Mouse (Mus musculus): Measurements from ENCODE around the gene Nagk. TPM values are rescaled to one million over a fixed set of nuclear protein-coding genes. Genes with fewer than 3 reads are reported as not detected.
A peak's percentile ranks its signal among the peaks of the same experiment; 100 is the strongest.

Nagk gene
- polyA plus RNA-seq, 1 experiment: 37.3 TPM

DNA sequence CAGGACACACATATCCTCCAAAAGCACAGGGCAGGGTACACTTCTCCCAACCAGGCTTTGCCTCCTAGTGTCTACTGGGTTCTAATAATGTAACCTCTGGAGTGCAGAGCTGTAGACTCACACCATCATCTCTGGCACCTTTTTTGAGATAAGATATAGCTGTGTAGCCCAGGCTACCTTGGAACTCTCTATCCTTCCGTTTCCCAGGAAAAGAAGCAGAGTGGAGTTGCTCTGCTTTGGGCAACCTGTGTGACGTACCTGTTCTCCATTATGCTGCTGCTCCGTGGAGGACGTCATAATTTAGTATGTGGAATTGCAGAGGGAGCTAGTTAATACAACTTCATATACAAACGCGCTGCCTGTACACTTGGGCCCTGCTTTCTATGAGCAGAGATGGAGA is 32.4 kb upstream of the Nagk start, which contains the start of gene Ankrd53:
Ankrd53 (plus strand) TSS at position 301 of the 400 bp plus-strand sequence.
- H3K27me3 ChIP-seq (ENCODE audit: control insufficient read depth, insufficient read depth, insufficient read length): peaks cover 10% of the 10 kb centered on the region
- no peak for TF ChIP-seq USF1 (IDR thresholded peaks at IDR 0.05; ENCODE audit: low read depth)
- TF ChIP-seq MYOG (IDR thresholded peaks at IDR 0.05; ENCODE audit: control insufficient read depth, extremely low read depth, insufficient read length): no peak
- no peak for TF ChIP-seq FOSL1 (IDR thresholded peaks at IDR 0.05; ENCODE audit: insufficient read depth, low read length, poor library complexity, severe bottlenecking)
- no peak for TF ChIP-seq CEBPB (IDR thresholded peaks at IDR 0.05; ENCODE audit: low read depth)
- no peak for TF ChIP-seq MAX (IDR thresholded peaks at IDR 0.05)
- TF ChIP-seq MYOD1 (IDR thresholded peaks at IDR 0.05; ENCODE audit: control insufficient read depth, insufficient read length, low read depth): no peak
- no peak for TF ChIP-seq CTCF (IDR thresholded peaks at IDR 0.05; ENCODE audit: control insufficient read depth, insufficient read depth, insufficient read length)

DNA sequence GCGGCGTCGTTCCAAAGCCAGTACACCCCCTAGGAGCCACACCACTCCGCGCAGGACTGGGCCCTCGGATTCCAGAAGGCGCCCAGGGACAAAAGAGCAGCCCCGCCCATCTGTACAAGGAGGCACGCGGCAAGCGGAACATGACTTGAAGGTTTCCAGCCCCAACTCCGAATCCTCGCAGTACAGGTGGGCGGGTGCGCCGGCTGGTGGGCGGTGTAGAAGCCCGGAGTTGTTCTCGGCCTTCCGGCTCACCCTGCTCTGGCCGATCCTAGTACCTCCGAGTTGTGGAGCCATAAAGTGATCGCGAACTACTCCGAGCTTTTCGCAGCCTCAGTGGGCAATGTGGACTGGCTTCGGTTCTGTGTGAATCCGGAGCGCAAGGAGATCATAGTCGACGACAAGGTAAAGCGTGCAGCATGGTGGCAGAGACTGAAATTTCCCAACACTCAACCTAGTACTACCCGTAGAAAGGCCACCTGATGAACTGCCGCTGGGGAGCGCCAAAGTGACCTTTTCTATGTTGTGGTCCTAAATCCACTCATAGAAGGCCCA is 31.8 kb upstream of the Nagk start:
- H3K27me3 ChIP-seq (ENCODE audit: control insufficient read depth, insufficient read depth, insufficient read length): peaks cover 4% of the 10 kb centered on the region
- no peaks in the 10 kb centered on the region for H3K36me3 ChIP-seq (ENCODE audit: control insufficient read depth, insufficient read depth)
- no peak for TF ChIP-seq MAX (IDR thresholded peaks at IDR 0.05)
- no peak for TF ChIP-seq FOSL1 (IDR thresholded peaks at IDR 0.05; ENCODE audit: insufficient read depth, low read length, poor library complexity, severe bottlenecking)
- TF ChIP-seq CEBPB (IDR thresholded peaks at IDR 0.05; ENCODE audit: low read depth): no peak
- TF ChIP-seq USF1 (IDR thresholded peaks at IDR 0.05; ENCODE audit: low read depth): no peak
- no peak for TF ChIP-seq MYOD1 (IDR thresholded peaks at IDR 0.05; ENCODE audit: control insufficient read depth, insufficient read length, low read depth)
- no peak for TF ChIP-seq CTCF (IDR thresholded peaks at IDR 0.05; ENCODE audit: control insufficient read depth, insufficient read depth, insufficient read length)
- no peak overlapping the region for H3K4me3 ChIP-seq (ENCODE audit: insufficient read depth, poor library complexity, severe bottlenecking)
- H3ac ChIP-seq (ENCODE audit: control insufficient read depth, insufficient read length, low read depth): no peak overlapping the region
- H3K79me2 ChIP-seq (ENCODE audit: control insufficient read depth, insufficient read depth): no peaks in the 10 kb centered on the region
- H3K79me3 ChIP-seq (ENCODE audit: low read depth): no peaks in the 10 kb centered on the region

More for the DNA sequence above, 32.4 kb upstream of the Nagk start, which contains the start of gene Ankrd53:
- Histone ChIP-seq H3ac (ENCODE audit: control insufficient read depth, insufficient read length, low read depth) (no peak within 1 kb of the TSS), H3K79me3 (ENCODE audit: low read depth) (no peaks in the 10 kb centered on the region), H3K4me3 (ENCODE audit: insufficient read depth, poor library complexity, severe bottlenecking) (no peak within 1 kb of the TSS), H3K79me2 (ENCODE audit: control insufficient read depth, insufficient read depth) (no peaks in the 10 kb centered on the region), H3K36me3 (ENCODE audit: control insufficient read depth, insufficient read depth) (no peaks in the 10 kb centered on the region)

DNA sequence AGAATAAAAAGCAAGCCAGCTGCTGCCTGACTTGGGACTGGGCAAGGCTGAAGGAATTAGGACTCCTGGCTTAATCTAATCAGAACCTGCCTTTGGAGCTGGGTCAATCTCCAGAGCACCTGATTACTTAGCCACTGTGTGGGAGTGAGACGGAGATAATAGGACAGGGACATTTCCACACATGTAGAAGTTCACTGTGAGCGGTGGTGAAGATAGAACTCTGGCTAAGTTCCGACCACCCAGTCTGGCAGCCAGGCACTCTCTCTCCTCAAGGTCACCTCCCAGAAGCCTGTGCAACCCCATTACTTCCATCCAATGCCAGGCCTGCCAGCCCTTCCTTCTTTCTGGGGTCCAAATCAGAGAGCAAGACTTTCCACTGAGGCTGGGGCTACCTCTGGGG is 27.8 kb upstream of the Nagk start:
- Histone ChIP-seq H3K79me3 (ENCODE audit: low read depth) (no peaks in the 10 kb centered on the region), H3K27me3 (ENCODE audit: control insufficient read depth, insufficient read depth, insufficient read length) (no peaks in the 10 kb centered on the region), H3ac (ENCODE audit: control insufficient read depth, insufficient read length, low read depth) (no peak overlapping the region), H3K36me3 (ENCODE audit: control insufficient read depth, insufficient read depth) (peaks cover 8% of the 10 kb centered on the region), H3K79me2 (ENCODE audit: control insufficient read depth, insufficient read depth) (no peaks in the 10 kb centered on the region), H3K4me3 (ENCODE audit: insufficient read depth, poor library complexity, severe bottlenecking) (no peak overlapping the region)
- TF ChIP-seq FOSL1 (IDR thresholded peaks at IDR 0.05; ENCODE audit: insufficient read depth, low read length, poor library complexity, severe bottlenecking) (no peak), CTCF (IDR thresholded peaks at IDR 0.05; ENCODE audit: control insufficient read depth, insufficient read depth, insufficient read length) (no peak), USF1 (IDR thresholded peaks at IDR 0.05; ENCODE audit: low read depth) (no peak), MYOG (IDR thresholded peaks at IDR 0.05; ENCODE audit: control insufficient read depth, extremely low read depth, insufficient read length) (no peak), CEBPB (IDR thresholded peaks at IDR 0.05; ENCODE audit: low read depth) (no peak), MYOD1 (IDR thresholded peaks at IDR 0.05; ENCODE audit: control insufficient read depth, insufficient read length, low read depth) (no peak), MAX (IDR thresholded peaks at IDR 0.05) (no peak)

DNA sequence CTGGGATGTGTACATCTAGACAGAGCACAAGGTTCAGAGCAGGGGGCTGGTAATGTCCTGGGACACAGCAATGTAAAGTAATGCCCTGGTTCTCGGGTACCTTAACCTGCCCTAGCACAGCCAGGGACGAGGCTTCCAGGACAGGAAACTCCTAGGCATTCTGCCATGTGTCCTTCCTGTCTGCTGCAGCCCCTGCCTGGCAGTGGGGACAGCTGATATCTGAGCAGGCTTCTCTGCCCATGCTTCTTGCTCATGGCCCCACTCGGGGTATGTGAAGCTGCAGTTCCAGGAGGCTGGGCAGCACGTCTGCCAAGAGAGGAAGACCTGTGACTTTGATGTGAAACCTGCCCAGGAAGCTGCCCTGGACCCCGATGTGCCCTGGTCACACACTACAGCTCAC is 26.3 kb upstream of the Nagk start:
- Histone ChIP-seq H3K79me3 (ENCODE audit: low read depth) (no peaks in the 10 kb centered on the region), H3K79me2 (ENCODE audit: control insufficient read depth, insufficient read depth) (peaks cover 9% of the 10 kb centered on the region), H3K36me3 (ENCODE audit: control insufficient read depth, insufficient read depth) (peaks cover 20% of the 10 kb centered on the region), H3K27me3 (ENCODE audit: control insufficient read depth, insufficient read depth, insufficient read length) (no peaks in the 10 kb centered on the region), H3ac (ENCODE audit: control insufficient read depth, insufficient read length, low read depth) (no peak overlapping the region), H3K4me3 (ENCODE audit: insufficient read depth, poor library complexity, severe bottlenecking) (no peak overlapping the region)
- TF ChIP-seq CEBPB (IDR thresholded peaks at IDR 0.05; ENCODE audit: low read depth) (no peak), CTCF (IDR thresholded peaks at IDR 0.05; ENCODE audit: control insufficient read depth, insufficient read depth, insufficient read length) (no peak), FOSL1 (IDR thresholded peaks at IDR 0.05; ENCODE audit: insufficient read depth, low read length, poor library complexity, severe bottlenecking) (no peak), MAX (IDR thresholded peaks at IDR 0.05) (no peak), USF1 (IDR thresholded peaks at IDR 0.05; ENCODE audit: low read depth) (no peak), MYOG (IDR thresholded peaks at IDR 0.05; ENCODE audit: control insufficient read depth, extremely low read depth, insufficient read length) (no peak)

DNA sequence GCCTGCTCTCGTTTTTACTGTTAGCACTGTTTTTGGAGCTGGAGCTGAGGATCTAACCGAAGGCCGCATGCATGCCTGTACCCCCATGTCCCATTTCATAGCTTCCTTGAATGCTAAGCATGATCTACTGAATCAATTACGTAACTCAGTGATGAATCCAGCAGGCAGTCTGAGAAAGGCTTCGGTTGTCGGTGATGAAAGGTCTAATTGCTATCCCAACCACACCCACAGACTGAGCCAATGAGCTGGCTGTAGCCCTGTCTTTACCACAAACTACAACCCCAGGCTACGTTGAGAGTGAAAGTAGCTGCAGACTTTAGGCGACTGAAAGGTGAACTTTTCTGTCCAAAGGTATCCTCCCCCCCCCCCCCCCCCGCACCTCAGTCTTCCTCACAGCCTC is 20.7 kb upstream of the Nagk start:
- peaks cover 11% of the 10 kb centered on the region for H3K79me3 ChIP-seq (ENCODE audit: low read depth)
- peaks cover 18% of the 10 kb centered on the region for H3K36me3 ChIP-seq (ENCODE audit: control insufficient read depth, insufficient read depth)
- peaks cover 29% of the 10 kb centered on the region for H3K79me2 ChIP-seq (ENCODE audit: control insufficient read depth, insufficient read depth)
- H3K4me3 ChIP-seq (ENCODE audit: insufficient read depth, poor library complexity, severe bottlenecking): peak overlapping the region; percentile 96
- no peaks in the 10 kb centered on the region for H3K27me3 ChIP-seq (ENCODE audit: control insufficient read depth, insufficient read depth, insufficient read length)
- H3ac ChIP-seq (ENCODE audit: control insufficient read depth, insufficient read length, low read depth): no peak overlapping the region
- no peak for TF ChIP-seq FOSL1 (IDR thresholded peaks at IDR 0.05; ENCODE audit: insufficient read depth, low read length, poor library complexity, severe bottlenecking)
- TF ChIP-seq MAX (IDR thresholded peaks at IDR 0.05): no peak
- no peak for TF ChIP-seq CTCF (IDR thresholded peaks at IDR 0.05; ENCODE audit: control insufficient read depth, insufficient read depth, insufficient read length)
- no peak for TF ChIP-seq MYOG (IDR thresholded peaks at IDR 0.05; ENCODE audit: control insufficient read depth, extremely low read depth, insufficient read length)
- no peak for TF ChIP-seq MYOD1 (IDR thresholded peaks at IDR 0.05; ENCODE audit: control insufficient read depth, insufficient read length, low read depth)
- no peak for TF ChIP-seq USF1 (IDR thresholded peaks at IDR 0.05; ENCODE audit: low read depth)
- TF ChIP-seq CEBPB (IDR thresholded peaks at IDR 0.05; ENCODE audit: low read depth): no peak
